Mouse (Mus musculus): ENCODE results near the gene Nfib.
"Not testable (repeated sequence)": the region's sequence is repeated elsewhere in the genome, so short reads cannot be mapped to it uniquely, and the experiment has no call there.

The Nfib gene

GRCm38 (mm10) chr4:82283536-82283935 is 422.0 kb downstream of the Nfib start:
- DNase-seq = no peak

GRCm38 (mm10) chr4:82275996-82276395 is 429.6 kb downstream of the Nfib start:
- no peak for DNase-seq

GRCm38 (mm10) chr4:82273049-82273754 is 432.3 kb downstream of the Nfib start:
- DNase-seq = no peak

- no peak for DNase-seq
Observed at GRCm38 (mm10) chr4:82272099-82272498, 433.5 kb downstream of the Nfib start.

- DNase-seq = peak in 1 of 2 experiments; percentile 34
Observed at GRCm38 (mm10) chr4:82271547-82271946, 434.0 kb downstream of the Nfib start.

GRCm38 (mm10) chr4:82267832-82268778 is 437.4 kb downstream of the Nfib start:
- no peak for DNase-seq

- no peak for DNase-seq
Observed at GRCm38 (mm10) chr4:82266066-82266619, 439.4 kb downstream of the Nfib start.

- DNase-seq = not testable (repeated sequence)
Observed at GRCm38 (mm10) chr4:82258545-82258944, 447.0 kb downstream of the Nfib start.

- DNase-seq = no peak
Observed at GRCm38 (mm10) chr4:82252054-82252453, 453.5 kb downstream of the Nfib start.

GRCm38 (mm10) chr4:82250355-82250659 is 455.2 kb downstream of the Nfib start:
- DNase-seq = no peak

GRCm38 (mm10) chr4:82249518-82250354 is 455.8 kb downstream of the Nfib start:
- no peak for DNase-seq

- no peak for DNase-seq
Observed at GRCm38 (mm10) chr4:82248961-82249360, 456.6 kb downstream of the Nfib start.

- DNase-seq = no peak
Observed at GRCm38 (mm10) chr4:82248031-82248430, 457.5 kb downstream of the Nfib start.

- no peak for DNase-seq
Observed at GRCm38 (mm10) chr4:82246290-82246689, 459.3 kb downstream of the Nfib start.
